Mouse (Mus musculus) frontal cortex, postnatal 14 days (tissue): Measurements from ENCODE around the gene Gm49378.

ENCODE experiments used
- DNase-seq, 2 experiments: peaks; one replicate each; pipeline ENCODE4 v3.0.0; 2022; ENCODE audit warnings: low spot score in 2 of 2

The Gm49378 gene

GRCm38 (mm10) chr14:55634874-55635522, 2.7 kb downstream of the Gm49378 start:
- peak in 1 of 2 experiments; percentile 14 for DNase-seq

GRCm38 (mm10) chr14:55629312-55629711, 8.4 kb downstream of the Gm49378 start:
- DNase-seq: no peak

- no peak for DNase-seq
Measured at GRCm38 (mm10) chr14:55628077-55628827, 9.4 kb downstream of the Gm49378 start.

GRCm38 (mm10) chr14:55618486-55619195, 19.1 kb downstream of the Gm49378 start:
- DNase-seq: no peak

GRCm38 (mm10) chr14:55617822-55618221, 19.9 kb downstream of the Gm49378 start, which contains the start of gene Rec8:
TSS of gene Rec8 (plus strand) at chr14:55618037.
- no peak for DNase-seq

GRCm38 (mm10) chr14:55616844-55617243, 20.9 kb downstream of the Gm49378 start:
- DNase-seq: no peak

- DNase-seq: no peak
Measured at GRCm38 (mm10) chr14:55615876-55616275, 21.8 kb downstream of the Gm49378 start.

GRCm38 (mm10) chr14:55614565-55615178, 23.0 kb downstream of the Gm49378 start:
- DNase-seq: no peak

GRCm38 (mm10) chr14:55613346-55613745, 24.3 kb downstream of the Gm49378 start:
- no peak for DNase-seq

- no peak for DNase-seq
Measured at GRCm38 (mm10) chr14:55608339-55608738, 29.4 kb downstream of the Gm49378 start.

- DNase-seq: no peak
Measured at GRCm38 (mm10) chr14:55605743-55606459, 31.8 kb downstream of the Gm49378 start.

GRCm38 (mm10) chr14:55604823-55605222, 32.9 kb downstream of the Gm49378 start:
- DNase-seq: no peak

- peak; percentile 80 to 83 for DNase-seq
Measured at GRCm38 (mm10) chr14:55603633-55604576, 33.8 kb downstream of the Gm49378 start.

- DNase-seq: no peak
Measured at GRCm38 (mm10) chr14:55603271-55603632, 34.4 kb downstream of the Gm49378 start, which contains the start of gene Irf9. TSS of gene Irf9 (plus strand) at chr14:55603571.

GRCm38 (mm10) chr14:55598521-55599390, 38.9 kb downstream of the Gm49378 start:
- no peak for DNase-seq

GRCm38 (mm10) chr14:55596036-55596690, 41.5 kb downstream of the Gm49378 start:
- no peak for DNase-seq

GRCm38 (mm10) chr14:55592226-55592625, 45.5 kb downstream of the Gm49378 start:
- DNase-seq: no peak

GRCm38 (mm10) chr14:55591331-55591891, 46.3 kb downstream of the Gm49378 start, which contains the start of gene Rnf31:
TSS of gene Rnf31 (plus strand) at chr14:55591708.
- peak; percentile 91 to 92 for DNase-seq
